In genomic region chr13:97067691-97068090, GRCm38 (mm10) we compare ENCODE assay signal across 27 mouse cellular contexts. TPM values are rescaled to one million over a fixed set of nuclear protein-coding genes. Genes with fewer than 3 reads are reported as not detected.
A peak's percentile ranks its signal among the peaks of the same experiment; 100 is the strongest.
DNase-seq lines count a peak whose midpoint lies in the region; ATAC-seq and TF ChIP-seq lines count a peak whose summit lies in the region.
"Had no signal": no experiment of that assay in that cellular context is flagged by ENCODE, and none has a peak within 500 bp of the region (broad histone marks: within the 10 kb centered on the region; RNA-seq: fewer than 3 reads in every experiment).

No protein-coding gene starts in this region.

- DNase-seq in midbrain, embryonic 10.5 days (ENCODE audit: low spot score): peak; percentile 30
- DNase-seq in brain, embryonic 14.5 days (ENCODE audit: low read depth): peak; percentile 13
- DNase-seq in cerebellum, postnatal 36 days: no peak
- no peak for DNase-seq in layer of hippocampus, adult 8-10 months (ENCODE audit: low spot score in 2 of 2)
- DNase-seq: cerebellum, adult 9-11 months; kidney, postnatal 4 days; lung, postnatal 14 days; thymus, adult 2 months had no signal

- no peak overlapping the region for H3K4me2 ChIP-seq in midbrain, embryonic 15.5 days
- H3K4me2 ChIP-seq in liver, embryonic 15.5 days: peak overlapping the region; percentile 74
- H3K4me2 ChIP-seq: embryonic facial prominence, embryonic 12.5 days; hindbrain, embryonic 14.5 days; intestine, embryonic 15.5 days had no signal

- ATAC-seq in erythroblast, adult 5-6 weeks (replicated peaks; ENCODE audit: low FRiP score, poor library complexity, severe bottlenecking): no peak
- no peak for ATAC-seq in midbrain, embryonic 15.5 days (replicated peaks)
- ATAC-seq in liver, embryonic 15.5 days (ENCODE audit: insufficient read depth): no peak
- ATAC-seq: intestine, embryonic 15.5 days; Patski had no signal

- peaks cover 84% of the 10 kb centered on the region for H3K4me1 ChIP-seq in erythroblast, embryonic 14.5 days (ENCODE audit: control insufficient read depth)
- peaks cover 47% of the 10 kb centered on the region for H3K4me1 ChIP-seq in midbrain, embryonic 10.5 days
- H3K4me1 ChIP-seq in midbrain, embryonic 15.5 days: peaks cover 1% of the 10 kb centered on the region; the same call in 1 of the 2 replicates
- H3K4me1 ChIP-seq in liver, embryonic 15.5 days (replicated peaks): peaks cover 78% of the 10 kb centered on the region

- TF ChIP-seq POLR2A in brain, embryonic 14.5 days (IDR thresholded peaks at IDR 0.05; ENCODE audit: borderline replicate concordance, extremely low read depth, insufficient read depth, insufficient read length, poor library complexity, severe bottlenecking): no peak

- H3K36me3 ChIP-seq in erythroblast, embryonic 14.5 days (ENCODE audit: control insufficient read depth): no peaks in the 10 kb centered on the region; the same call in 1 of the 2 replicates
- no peaks in the 10 kb centered on the region for H3K36me3 ChIP-seq in midbrain, embryonic 10.5 days
- H3K36me3 ChIP-seq in midbrain, embryonic 15.5 days (replicated peaks): no peaks in the 10 kb centered on the region
- H3K36me3 ChIP-seq in liver, embryonic 15.5 days (replicated peaks): no peaks in the 10 kb centered on the region
- H3K36me3 ChIP-seq: embryonic facial prominence, embryonic 12.5 days; intestine, embryonic 15.5 days had no signal

- peaks cover 25% of the 10 kb centered on the region for H3K27me3 ChIP-seq in erythroblast, embryonic 14.5 days (ENCODE audit: control insufficient read depth)
- peaks cover 53% of the 10 kb centered on the region for H3K27me3 ChIP-seq in midbrain, embryonic 10.5 days (ENCODE audit: low read depth, poor library complexity, severe bottlenecking)
- H3K27me3 ChIP-seq in midbrain, embryonic 15.5 days (replicated peaks): peaks cover 3% of the 10 kb centered on the region; the same call in 1 of the 2 replicates
- H3K27me3 ChIP-seq in liver, embryonic 15.5 days: peaks cover 33% of the 10 kb centered on the region
- H3K27me3 ChIP-seq: CH12.LX; intestine, embryonic 15.5 days had no signal

- H3K27ac ChIP-seq in midbrain, embryonic 10.5 days (replicated peaks): peak overlapping the region; percentile 76
- H3K27ac ChIP-seq in midbrain, embryonic 15.5 days: no peak overlapping the region
- peak overlapping the region; percentile 86 for H3K27ac ChIP-seq in liver, embryonic 15.5 days (replicated peaks)
- H3K27ac ChIP-seq: embryonic facial prominence, embryonic 12.5 days; hindbrain, embryonic 14.5 days; intestine, embryonic 15.5 days had no signal

- H3K4me3 ChIP-seq in erythroblast, embryonic 14.5 days (replicated peaks): peak overlapping the region; percentile 72
- H3K4me3 ChIP-seq in midbrain, embryonic 10.5 days: peak overlapping the region; percentile 23; the same call in 1 of the 2 replicates
- H3K4me3 ChIP-seq in midbrain, embryonic 15.5 days: no peak overlapping the region
- peak overlapping the region; percentile 58 for H3K4me3 ChIP-seq in liver, embryonic 15.5 days (replicated peaks)
- H3K4me3 ChIP-seq: embryonic facial prominence, embryonic 12.5 days; intestine, embryonic 15.5 days; myocyte had no signal

- no peaks in the 10 kb centered on the region for H3K9me3 ChIP-seq in erythroblast, embryonic 14.5 days (ENCODE audit: control insufficient read depth, low read length)
- no peaks in the 10 kb centered on the region for H3K9me3 ChIP-seq in midbrain, embryonic 10.5 days (replicated peaks)
- H3K9me3 ChIP-seq in midbrain, embryonic 15.5 days: no peaks in the 10 kb centered on the region
- no peaks in the 10 kb centered on the region for H3K9me3 ChIP-seq in liver, embryonic 15.5 days (replicated peaks)
- H3K9me3 ChIP-seq: embryonic facial prominence, embryonic 12.5 days; intestine, embryonic 15.5 days had no signal

- WGBS in midbrain, embryonic 10.5 days: 2% methylated on average over 6 of the region's 6 CpGs
- 6% methylated on average over 6 of the region's 6 CpGs for WGBS in midbrain, embryonic 15.5 days
- WGBS in liver, embryonic 15.5 days (ENCODE audit: insufficient replicate concordance): 36% methylated on average over 6 of the region's 6 CpGs

- H3K9ac ChIP-seq in midbrain, embryonic 15.5 days: no peak overlapping the region
- peak overlapping the region; percentile 33 for H3K9ac ChIP-seq in liver, embryonic 15.5 days
- H3K9ac ChIP-seq: embryonic facial prominence, embryonic 12.5 days; hindbrain, embryonic 14.5 days; intestine, embryonic 15.5 days had no signal

- no peak for TF ChIP-seq CTCF in brain, embryonic 14.5 days (IDR thresholded peaks at IDR 0.05; ENCODE audit: borderline replicate concordance, extremely low read depth, insufficient read depth, insufficient read length)

RNA-seq across cellular contexts. Expression of gene Fam169a, which starts 0.6 kb away (rescaled TPM):
- polyA plus RNA-seq in erythroblast, embryonic 14.5 days (2012): 0.01 and 0.04 TPM in 2 replicates
- under 0.01 and 1.7 TPM in 2 replicates for total RNA-seq in erythroblast, adult 5-6 weeks (2015; ENCODE audit: low replicate concordance)
- total RNA-seq in erythroblast, adult 5-6 weeks (2017; ENCODE audit: low replicate concordance): 0.56 and 2.3 TPM in 2 replicates
- 9.5 and 10.6 TPM in 2 replicates for polyA plus RNA-seq in midbrain, embryonic 10.5 days (2016; fragmentation: Nextera tagmentation; extraction: Ambion mirVana)
- 27.2 and 31.7 TPM in 2 replicates for polyA plus RNA-seq in midbrain, embryonic 15.5 days (2015; fragmentation: Nextera tagmentation; extraction: Ambion mirVana)
- 10.6 and 17.0 TPM in 2 replicates for polyA plus RNA-seq in brain, embryonic 14.5 days (2012; rRNA removed)
- 0.84 and 0.98 TPM in 2 replicates for polyA plus RNA-seq in liver, embryonic 15.5 days (2015; fragmentation: Nextera tagmentation; extraction: Ambion mirVana)
- 10 to 100 TPM; 38.5 to 43.1 (median 40.1) TPM for total RNA-seq in layer of hippocampus, adult 8-10 months (2022)
- total RNA-seq: gastrocnemius, postnatal 4 days had no signal
- polyA plus RNA-seq: liver, adult 2 months; small intestine, adult 2 months had no signal

RNA-seq across cellular contexts. Expression of gene Gm6169, which starts 31.3 kb away (rescaled TPM):
- polyA plus RNA-seq in erythroblast, embryonic 14.5 days (2012): not detected in 2 replicates
- total RNA-seq in erythroblast, adult 5-6 weeks (2015; ENCODE audit: low replicate concordance): 4.6 and 9.0 TPM in 2 replicates
- total RNA-seq in erythroblast, adult 5-6 weeks (2017; ENCODE audit: low replicate concordance): 0.98 and 2.9 TPM in 2 replicates
- 1.3 and 1.8 TPM in 2 replicates for polyA plus RNA-seq in midbrain, embryonic 10.5 days (2016; fragmentation: Nextera tagmentation; extraction: Ambion mirVana)
- 0.64 and 0.77 TPM in 2 replicates for polyA plus RNA-seq in midbrain, embryonic 15.5 days (2015; fragmentation: Nextera tagmentation; extraction: Ambion mirVana)
- polyA plus RNA-seq in brain, embryonic 14.5 days (2012; rRNA removed): 0.21 and 0.94 TPM in 2 replicates
- polyA plus RNA-seq in liver, embryonic 15.5 days (2015; fragmentation: Nextera tagmentation; extraction: Ambion mirVana): 0.40 and 0.64 TPM in 2 replicates
- under 1 TPM in 2 of 4 experiments, not detected in 2; 0.43 to 0.87 TPM for total RNA-seq in layer of hippocampus, adult 8-10 months (2022)
- total RNA-seq: liver, adult 2 months had no signal
- polyA plus RNA-seq: liver, adult 2 months had no signal

RNA-seq across cellular contexts. Expression of gene 1700029F12Rik, which starts 33.5 kb away (rescaled TPM):
- not detected in 2 replicates for polyA plus RNA-seq in erythroblast, embryonic 14.5 days (2012)
- total RNA-seq in erythroblast, adult 5-6 weeks (2015; ENCODE audit: low replicate concordance): not detected in 2 replicates
- not detected in 2 replicates for total RNA-seq in erythroblast, adult 5-6 weeks (2017; ENCODE audit: low replicate concordance)
- not detected in 2 replicates for polyA plus RNA-seq in midbrain, embryonic 10.5 days (2016; fragmentation: Nextera tagmentation; extraction: Ambion mirVana)
- polyA plus RNA-seq in midbrain, embryonic 15.5 days (2015; fragmentation: Nextera tagmentation; extraction: Ambion mirVana): not detected in 2 replicates
- polyA plus RNA-seq in brain, embryonic 14.5 days (2012; rRNA removed): not detected in 2 replicates
- not detected in 2 replicates for polyA plus RNA-seq in liver, embryonic 15.5 days (2015; fragmentation: Nextera tagmentation; extraction: Ambion mirVana)
- total RNA-seq in layer of hippocampus, adult 8-10 months (2022): not detected
- total RNA-seq: CH12.LX; gastrocnemius, postnatal 4 days; layer of hippocampus, postnatal 25 days; left cerebral cortex, postnatal 14 days; liver, adult 2 months; megakaryocyte-erythroid progenitor cell, adult 5-6 weeks had no signal
- polyA plus RNA-seq: embryonic facial prominence, embryonic 12.5 days; heart, embryonic 16.5 days; hindbrain, embryonic 14.5 days; intestine, embryonic 15.5 days; kidney, embryonic 14.5 days; liver, adult 2 months; myocyte; Patski; stomach, embryonic 14.5 days had no signal

Comparison
In these comparisons a context has a peak if more than half of its experiments do, and no peak if none do; other contexts are left out.
1. DNase-seq: peak in midbrain, embryonic 10.5 days (single experiment) and brain, embryonic 14.5 days (single experiment); none in cerebellum, postnatal 36 days (0 of 2) and layer of hippocampus, adult 8-10 months (0 of 2).